Mouse (Mus musculus) megakaryocyte, embryonic 14.5 days (primary cell): ENCODE results near the gene Exosc7.

ENCODE experiments used
- FLI1 ChIP-seq: IDR thresholded peaks from 2 replicates; pipeline ENCODE4 v1.6.1; 2012; ENCODE audit warnings: low read length, inconsistent platforms, mixed read lengths
- GATA1 ChIP-seq: IDR thresholded peaks from 3 replicates; pipeline ENCODE4 v1.6.1; 2012; ENCODE audit warnings: mixed read lengths, low read length, inconsistent platforms, borderline replicate concordance

GRCm38 (mm10) chr9:123158125-123158836 is 45.3 kb downstream of the Exosc7 start:
- TF ChIP-seq GATA1 (no peak), FLI1 (no peak)
